Mouse (Mus musculus): ENCODE data around the gene Plcb1. TPM values are rescaled to one million over a fixed set of nuclear protein-coding genes. Genes with fewer than 3 reads are reported as not detected.

Gene Plcb1
- polyA plus RNA-seq, 1 experiment, result 2.1 TPM

DNA sequence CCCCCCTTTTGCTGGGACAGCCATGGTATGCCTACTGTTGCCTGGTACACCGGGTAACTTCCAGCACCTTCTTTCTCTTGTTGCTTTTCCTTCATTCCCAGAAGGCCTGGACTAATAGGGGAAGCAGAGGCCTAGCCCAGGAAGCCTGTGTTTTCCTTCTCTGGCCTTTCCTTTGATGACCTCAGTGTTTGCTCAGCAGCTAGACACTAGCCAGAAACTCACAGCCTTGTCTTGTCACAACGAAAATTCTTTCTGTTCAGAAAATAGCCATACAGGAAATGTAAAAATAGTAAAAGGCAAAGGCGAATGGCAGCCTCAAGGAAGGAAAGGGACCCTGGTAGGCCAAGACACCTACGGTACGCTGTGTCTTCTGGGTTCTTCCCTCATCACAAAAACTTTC, 489.1 kb downstream of the Plcb1 start:
- no peaks in the 10 kb centered on the region for H3K36me3 ChIP-seq (ENCODE audit: control insufficient read depth, insufficient read depth, low read length)
- TF ChIP-seq CTCF (IDR thresholded peaks at IDR 0.05; ENCODE audit: extremely low read depth, insufficient read length, insufficient replicate concordance, low read depth, low read length) (no peak), POLR2A (IDR thresholded peaks at IDR 0.05; ENCODE audit: low read depth, low read length) (no peak)
- H3K4me3 ChIP-seq (ENCODE audit: low read depth, low read length), result no peak overlapping the region
- WGBS, result 58% methylated on average over 5 of the region's 5 CpGs
- H3K27me3 ChIP-seq (ENCODE audit: control insufficient read depth, insufficient read depth, low read length), result no peaks in the 10 kb centered on the region
- H3K4me1 ChIP-seq (ENCODE audit: control insufficient read depth, insufficient read depth, insufficient read length, low read length), result no peaks in the 10 kb centered on the region
- no peak overlapping the region for H3K27ac ChIP-seq (ENCODE audit: insufficient read depth, low read depth, low read length)

DNA sequence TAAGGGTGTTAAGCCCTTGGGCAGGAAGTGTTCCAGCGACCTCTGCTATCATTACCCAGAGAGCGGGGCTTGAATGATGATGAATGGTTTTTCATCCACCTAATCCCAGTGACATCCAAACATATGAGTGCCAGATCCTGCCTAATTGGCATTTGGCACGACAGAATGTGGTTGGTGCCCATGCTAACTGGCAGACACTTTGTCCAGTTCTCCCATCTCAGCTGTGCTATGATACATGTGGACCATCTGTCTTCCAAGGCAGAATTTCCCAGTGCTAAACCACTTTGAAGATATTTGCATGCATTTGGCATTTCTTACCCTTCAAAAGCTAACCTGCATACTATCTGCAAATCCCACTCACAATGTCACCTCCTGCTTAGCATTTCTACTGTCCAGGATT, 492.6 kb downstream of the Plcb1 start:
- 62% methylated on average over 3 of the region's 3 CpGs for WGBS

DNA sequence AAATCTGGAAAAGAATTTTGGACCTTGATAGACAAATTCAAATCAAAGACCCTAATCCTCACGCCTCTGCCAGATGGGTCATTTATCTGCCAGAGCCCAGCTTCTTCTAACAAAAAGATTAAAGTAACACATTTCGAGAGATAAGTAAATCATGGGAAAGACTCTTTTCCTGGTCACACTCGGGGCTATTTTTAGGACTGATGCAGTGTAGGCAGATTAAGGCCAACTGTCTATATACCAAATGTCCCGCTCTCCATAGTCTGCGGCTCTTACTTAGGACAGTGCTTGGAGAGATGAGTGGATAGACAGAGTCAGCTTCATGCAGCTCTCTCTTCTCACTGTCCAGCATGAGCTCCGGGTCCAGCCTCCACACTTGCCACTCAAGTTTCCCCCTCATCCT, 493.2 kb downstream of the Plcb1 start:
- TF ChIP-seq CTCF (IDR thresholded peaks at IDR 0.05; ENCODE audit: extremely low read depth, insufficient read length, insufficient replicate concordance, low read depth, low read length) (no peak), POLR2A (IDR thresholded peaks at IDR 0.05; ENCODE audit: low read depth, low read length) (no peak)
- 71% methylated on average over 6 of the region's 6 CpGs for WGBS
- H3K4me1 ChIP-seq (ENCODE audit: control insufficient read depth, insufficient read depth, insufficient read length, low read length), result no peaks in the 10 kb centered on the region
- H3K36me3 ChIP-seq (ENCODE audit: control insufficient read depth, insufficient read depth, low read length), result no peaks in the 10 kb centered on the region
- no peak overlapping the region for H3K27ac ChIP-seq (ENCODE audit: insufficient read depth, low read depth, low read length)
- H3K4me3 ChIP-seq (ENCODE audit: low read depth, low read length), result no peak overlapping the region
- H3K27me3 ChIP-seq (ENCODE audit: control insufficient read depth, insufficient read depth, low read length), result no peaks in the 10 kb centered on the region

More for the DNA sequence above, 492.6 kb downstream of the Plcb1 start:
- Histone ChIP-seq H3K27ac (ENCODE audit: insufficient read depth, low read depth, low read length) (no peak overlapping the region), H3K36me3 (ENCODE audit: control insufficient read depth, insufficient read depth, low read length) (no peaks in the 10 kb centered on the region), H3K4me3 (ENCODE audit: low read depth, low read length) (no peak overlapping the region), H3K27me3 (ENCODE audit: control insufficient read depth, insufficient read depth, low read length) (no peaks in the 10 kb centered on the region), H3K4me1 (ENCODE audit: control insufficient read depth, insufficient read depth, insufficient read length, low read length) (no peaks in the 10 kb centered on the region)
- TF ChIP-seq CTCF (IDR thresholded peaks at IDR 0.05; ENCODE audit: extremely low read depth, insufficient read length, insufficient replicate concordance, low read depth, low read length) (no peak), POLR2A (IDR thresholded peaks at IDR 0.05; ENCODE audit: low read depth, low read length) (no peak)

DNA sequence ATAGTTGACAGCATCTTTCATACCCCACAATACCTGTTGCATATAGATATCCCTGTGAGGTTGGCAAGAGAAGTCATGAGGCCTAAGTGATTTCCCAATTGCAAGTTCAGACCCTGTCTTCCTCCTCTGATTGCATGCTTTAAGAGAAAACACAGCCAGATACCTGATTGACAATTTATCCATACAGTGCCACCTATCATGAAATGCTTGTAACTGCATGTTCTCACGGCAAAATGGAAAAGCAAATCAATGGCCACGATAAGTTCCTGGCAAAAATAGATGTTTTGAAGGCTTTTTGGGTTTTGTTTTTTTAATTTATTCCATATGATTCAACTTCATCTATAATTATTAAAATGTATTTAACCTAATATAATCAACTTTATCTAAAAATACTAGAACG, 497.9 kb downstream of the Plcb1 start:
- no peaks in the 10 kb centered on the region for H3K27me3 ChIP-seq (ENCODE audit: control insufficient read depth, insufficient read depth, low read length)
- H3K4me1 ChIP-seq (ENCODE audit: control insufficient read depth, insufficient read depth, insufficient read length, low read length), result no peaks in the 10 kb centered on the region
- TF ChIP-seq CTCF (IDR thresholded peaks at IDR 0.05; ENCODE audit: extremely low read depth, insufficient read length, insufficient replicate concordance, low read depth, low read length) (no peak), POLR2A (IDR thresholded peaks at IDR 0.05; ENCODE audit: low read depth, low read length) (no peak)
- H3K36me3 ChIP-seq (ENCODE audit: control insufficient read depth, insufficient read depth, low read length), result no peaks in the 10 kb centered on the region
- WGBS, result 47% methylated on average over 3 of the region's 3 CpGs
- no peak overlapping the region for H3K4me3 ChIP-seq (ENCODE audit: low read depth, low read length)
- no peak overlapping the region for H3K27ac ChIP-seq (ENCODE audit: insufficient read depth, low read depth, low read length)

DNA sequence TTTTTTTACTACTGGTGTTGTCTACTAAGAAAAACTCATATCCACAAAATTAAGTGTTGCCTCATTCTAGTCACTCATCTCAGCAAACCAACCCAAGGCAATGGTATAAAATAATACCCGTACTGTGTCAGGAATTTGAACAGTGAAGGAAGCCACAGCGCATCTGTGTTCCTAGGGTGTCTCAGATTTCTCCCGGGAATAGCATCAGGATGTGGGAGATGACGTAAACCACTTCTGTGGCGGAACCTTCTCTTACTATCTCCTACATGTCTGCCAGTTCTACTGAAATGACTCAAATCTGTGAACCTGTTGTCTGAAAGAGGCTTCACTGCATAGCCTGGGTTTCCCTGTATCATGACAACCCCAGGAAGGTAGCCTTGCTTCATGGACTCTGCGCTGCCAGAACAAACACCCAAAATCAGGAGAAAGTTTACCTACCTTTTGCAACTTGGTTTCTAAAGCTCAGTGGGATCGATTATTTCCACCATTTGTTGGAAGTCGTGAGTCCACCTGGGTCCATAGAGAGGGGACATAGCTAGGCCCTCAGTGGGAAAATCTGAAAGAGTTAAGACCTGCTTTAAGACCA, 510.4 kb downstream of the Plcb1 start:
- no peak overlapping the region for H3K4me3 ChIP-seq (ENCODE audit: low read depth, low read length)
- no peaks in the 10 kb centered on the region for H3K4me1 ChIP-seq (ENCODE audit: control insufficient read depth, insufficient read depth, insufficient read length, low read length)
- no peaks in the 10 kb centered on the region for H3K27me3 ChIP-seq (ENCODE audit: control insufficient read depth, insufficient read depth, low read length)
- WGBS, result 87% methylated on average over 8 of the region's 8 CpGs
- H3K27ac ChIP-seq (ENCODE audit: insufficient read depth, low read depth, low read length), result no peak overlapping the region
- TF ChIP-seq CTCF (IDR thresholded peaks at IDR 0.05; ENCODE audit: extremely low read depth, insufficient read length, insufficient replicate concordance, low read depth, low read length), result no peak
- no peak for TF ChIP-seq POLR2A (IDR thresholded peaks at IDR 0.05; ENCODE audit: low read depth, low read length)
- no peaks in the 10 kb centered on the region for H3K36me3 ChIP-seq (ENCODE audit: control insufficient read depth, insufficient read depth, low read length)

DNA sequence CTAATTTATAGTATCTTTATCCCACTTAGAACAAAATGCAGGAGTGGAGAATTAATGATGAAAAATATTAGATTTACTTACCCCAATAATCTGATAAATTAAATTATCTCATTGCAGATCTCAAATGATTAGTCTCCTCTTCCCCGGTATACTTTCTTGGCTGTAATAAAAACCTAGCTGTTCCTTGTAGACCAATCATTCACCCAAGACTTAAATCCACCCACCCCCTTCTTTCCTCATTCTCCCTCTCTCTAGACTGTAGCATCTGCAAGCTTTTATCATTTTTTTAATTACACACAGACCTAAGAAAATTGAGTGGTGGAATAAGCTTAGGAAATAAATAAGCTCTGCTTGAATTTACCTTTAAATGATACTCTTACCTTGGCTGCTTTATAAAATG, 514.6 kb downstream of the Plcb1 start:
- Histone ChIP-seq H3K36me3 (ENCODE audit: control insufficient read depth, insufficient read depth, low read length) (no peaks in the 10 kb centered on the region), H3K4me3 (ENCODE audit: low read depth, low read length) (no peak overlapping the region), H3K4me1 (ENCODE audit: control insufficient read depth, insufficient read depth, insufficient read length, low read length) (no peaks in the 10 kb centered on the region), H3K27me3 (ENCODE audit: control insufficient read depth, insufficient read depth, low read length) (no peaks in the 10 kb centered on the region), H3K27ac (ENCODE audit: insufficient read depth, low read depth, low read length) (no peak overlapping the region)
- TF ChIP-seq CTCF (IDR thresholded peaks at IDR 0.05; ENCODE audit: extremely low read depth, insufficient read length, insufficient replicate concordance, low read depth, low read length) (no peak), POLR2A (IDR thresholded peaks at IDR 0.05; ENCODE audit: low read depth, low read length) (no peak)
- WGBS, result 71% methylated on average over 1 of the region's 1 CpGs

DNA sequence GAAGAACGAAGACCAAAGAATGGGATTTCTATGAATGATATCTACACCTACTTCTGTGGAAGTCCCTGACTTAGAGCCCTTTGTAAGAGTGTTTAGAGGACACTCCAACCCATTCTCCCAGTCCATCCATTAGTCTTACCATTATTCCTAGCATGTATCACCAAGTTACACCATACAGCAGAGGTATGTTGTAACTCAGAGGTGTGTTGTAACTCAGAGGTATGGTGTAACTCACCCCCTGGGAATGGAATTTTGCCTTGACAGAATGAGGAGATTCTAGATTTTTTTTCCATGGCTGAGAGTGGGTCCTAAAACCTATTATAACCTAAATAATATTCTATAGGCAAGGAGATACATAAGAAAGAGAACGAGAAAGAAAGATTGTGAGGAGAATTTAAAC, 516.6 kb downstream of the Plcb1 start:
- WGBS, result 81% methylated on average over 2 of the region's 2 CpGs
- no peak for TF ChIP-seq POLR2A (IDR thresholded peaks at IDR 0.05; ENCODE audit: low read depth, low read length)
- Histone ChIP-seq H3K27ac (ENCODE audit: insufficient read depth, low read depth, low read length) (no peak overlapping the region), H3K4me1 (ENCODE audit: control insufficient read depth, insufficient read depth, insufficient read length, low read length) (no peaks in the 10 kb centered on the region), H3K36me3 (ENCODE audit: control insufficient read depth, insufficient read depth, low read length) (no peaks in the 10 kb centered on the region), H3K27me3 (ENCODE audit: control insufficient read depth, insufficient read depth, low read length) (no peaks in the 10 kb centered on the region), H3K4me3 (ENCODE audit: low read depth, low read length) (no peak overlapping the region)

DNA sequence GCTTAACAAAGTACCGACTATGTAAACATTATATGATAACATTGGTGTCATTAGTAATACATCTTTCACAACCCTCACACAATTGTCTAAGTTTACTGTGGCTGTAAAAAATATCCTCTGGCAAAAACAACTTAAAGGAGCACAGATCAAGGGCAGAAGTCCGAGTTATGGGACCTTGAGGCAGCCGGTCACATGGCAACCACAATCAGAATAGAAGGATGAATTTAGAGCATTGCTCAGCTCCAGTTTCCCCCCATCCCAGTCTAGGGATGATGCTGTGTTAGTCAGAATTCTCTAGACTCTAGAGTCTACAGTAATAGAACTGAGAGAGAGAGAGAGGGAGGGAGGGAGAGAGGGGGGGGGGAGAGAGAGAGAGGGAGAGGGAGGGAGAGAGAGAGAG, 519.3 kb downstream of the Plcb1 start:
- Histone ChIP-seq H3K4me1 (ENCODE audit: control insufficient read depth, insufficient read depth, insufficient read length, low read length) (no peaks in the 10 kb centered on the region), H3K27me3 (ENCODE audit: control insufficient read depth, insufficient read depth, low read length) (no peaks in the 10 kb centered on the region), H3K27ac (ENCODE audit: insufficient read depth, low read depth, low read length) (no peak overlapping the region), H3K36me3 (ENCODE audit: control insufficient read depth, insufficient read depth, low read length) (no peaks in the 10 kb centered on the region), H3K4me3 (ENCODE audit: low read depth, low read length) (no peak overlapping the region)
- 34% methylated on average over 3 of the region's 3 CpGs for WGBS
- TF ChIP-seq POLR2A (IDR thresholded peaks at IDR 0.05; ENCODE audit: low read depth, low read length) (no peak), CTCF (IDR thresholded peaks at IDR 0.05; ENCODE audit: extremely low read depth, insufficient read length, insufficient replicate concordance, low read depth, low read length) (no peak)
